Mouse (Mus musculus) heart, adult 2 months (tissue): ENCODE results near the gene Ints14. TPM values are rescaled to one million over a fixed set of nuclear protein-coding genes. Genes with fewer than 3 reads are reported as not detected.
"Not testable (repeated sequence)": the region's sequence is repeated elsewhere in the genome, so short reads cannot be mapped to it uniquely, and the experiment has no call there.

Experiments used
- DNase-seq, 2 experiments: peaks; one replicate each; pipeline ENCODE4 v3.0.0; 2021
- H3K27ac ChIP-seq: fragments of 200-600 bp; 2 replicates; pipeline ENCODE4 v1.8.1; 2022
- H3K27me3 ChIP-seq: fragments of 200-500 bp; 2 replicates; pipeline ENCODE4 v1.6.1; 2012; ENCODE audit warnings: mild to moderate bottlenecking, low read length, inconsistent platforms, mixed read lengths; ENCODE audit not compliant: control insufficient read depth, insufficient read depth
- H3K36me3 ChIP-seq: fragments of 200-500 bp; 2 replicates; pipeline ENCODE4 v1.6.1; 2012; ENCODE audit warnings: low read length, inconsistent platforms; ENCODE audit not compliant: control insufficient read depth, insufficient read depth
- H3K4me1 ChIP-seq: fragments of 200-500 bp; 2 replicates; pipeline ENCODE4 v1.6.1; 2011; ENCODE audit warnings: low read length; ENCODE audit not compliant: control insufficient read depth, insufficient read depth
- H3K4me3 ChIP-seq: fragments of 200-600 bp; 2 replicates; pipeline ENCODE4 v1.8.1; 2022
- H3K79me2 ChIP-seq: fragments of 200-500 bp; replicated peaks from 2 replicates; pipeline ENCODE4 v1.6.1; 2012; ENCODE audit warnings: mild to moderate bottlenecking, inconsistent platforms, low read length, moderate library complexity, mixed read lengths; ENCODE audit not compliant: control insufficient read depth, insufficient read depth
- H3K9ac ChIP-seq: fragments of 200-500 bp; 2 replicates; pipeline ENCODE4 v1.6.1; 2012; ENCODE audit warnings: low read depth, mild to moderate bottlenecking, control low read depth, inconsistent platforms, low read length, mixed read lengths
- CTCF ChIP-seq: fragments of 200-600 bp; IDR thresholded peaks from 2 replicates; pipeline ENCODE4 v1.8.1; 2022; ENCODE audit warnings: antibody characterized with exemption, mild to moderate bottlenecking, moderate library complexity
- EP300 ChIP-seq: fragments of 200-500 bp; IDR thresholded peaks from 2 replicates; pipeline ENCODE4 v1.6.1; 2011; ENCODE audit warnings: low read depth, low read length, control low read depth; ENCODE audit not compliant: insufficient read depth
- POLR2A ChIP-seq: fragments of 200-500 bp; IDR thresholded peaks from 2 replicates; pipeline ENCODE4 v1.6.1; 2011; ENCODE audit warnings: mild to moderate bottlenecking, low read depth, low read length, control low read depth; ENCODE audit not compliant: insufficient read depth
- WGBS: fragments of 180-500 bp; shearing (Covaris S2); methylation state at CpG from one replicate; pipeline ENCODE4 v1.1.7; 2018; 5-methylcytosine and 5-hydroxymethylcytosine counted together
- intact Hi-C: fragments of 180-260 bp; cut with DNase I; formaldehyde crosslinking; loops from one replicate; pipeline ENCODE4 v1.15.1; 2025
- polyA plus RNA-seq: library from polyadenylated mRNA; depleted of rRNA; stranded (reverse); fragments of >200 nt; gene quantifications from 2 replicates; pipeline ENCODE4 v1.2.3, GENCODE M21; 2012
- total RNA-seq, 2 experiments: library from RNA; stranded (reverse); gene quantifications; 2 replicates each; pipeline ENCODE4 v1.2.3; 2021

Gene Ints14
- total and polyA plus RNA-seq, 3 experiments: 11.0 to 15.3 (median 14.0) TPM

DNA sequence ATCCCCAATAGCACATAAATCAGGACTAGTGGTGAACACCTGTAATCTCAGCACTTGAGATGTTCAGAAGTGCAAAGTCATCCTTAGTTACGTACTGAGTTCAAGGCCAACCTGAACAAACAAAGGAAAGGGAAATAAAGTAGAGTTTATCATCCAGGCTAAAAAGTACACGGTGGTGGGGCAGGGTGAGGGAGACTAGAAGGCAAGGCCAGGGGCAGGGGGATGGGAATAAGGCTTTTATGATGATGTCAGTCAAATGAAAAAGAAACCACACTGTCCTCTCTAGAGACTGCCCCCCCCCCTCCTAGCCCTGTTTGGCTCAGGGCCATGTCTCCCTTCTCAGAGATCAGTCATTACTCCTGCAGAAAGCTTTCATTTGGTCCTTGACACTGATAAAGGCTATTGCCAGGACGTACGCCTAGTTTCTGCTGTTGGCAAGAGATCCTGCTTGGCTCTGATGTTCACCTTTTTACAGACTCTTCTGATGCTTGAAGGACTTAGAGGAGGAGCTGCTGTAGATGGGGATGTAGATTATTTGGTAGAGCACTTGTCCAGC, 62.0 kb downstream of the Ints14 start:
- Histone ChIP-seq H3K79me2 (peaks cover 4% of the 10 kb centered on the region; the same call in 1 of the 2 replicates), H3K4me3 (no peak overlapping the region), H3K4me1 (peaks cover 5% of the 10 kb centered on the region), H3K27ac (no peak overlapping the region), H3K9ac (no peak overlapping the region), H3K36me3 (no peaks in the 10 kb centered on the region), H3K27me3 (no peaks in the 10 kb centered on the region)
- intact Hi-C loops: loop anchor here (1.0 to 10.0 kb wide), 2 partner anchors 10 to 218 kb away; partner anchors contain the start of gene Dpp8
- DNase-seq: no peak
- 59% methylated on average over 4 of the region's 4 CpGs for WGBS
- TF ChIP-seq POLR2A (no peak), EP300 (no peak)

DNA sequence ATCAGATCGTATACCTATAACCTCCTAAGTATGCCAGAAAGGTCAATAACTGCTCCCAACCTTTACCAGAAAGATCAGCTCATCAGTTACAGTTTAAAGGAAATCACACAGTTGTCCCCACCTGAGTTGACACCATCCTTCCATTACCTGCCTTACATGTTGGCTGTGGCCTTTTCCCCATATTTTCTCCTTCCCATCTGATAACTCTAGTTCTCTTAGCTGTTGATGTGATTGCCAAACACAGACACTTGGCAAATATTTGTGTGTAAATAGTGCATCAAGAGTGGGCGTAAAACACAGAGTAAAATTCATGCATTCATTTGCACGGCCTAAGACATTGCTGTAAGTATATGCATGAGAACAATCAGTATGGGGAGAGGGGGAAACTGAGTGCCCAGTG, 62.7 kb downstream of the Ints14 start:
- no peaks in the 10 kb centered on the region for H3K36me3 ChIP-seq
- DNase-seq: no peak
- no peaks in the 10 kb centered on the region for H3K27me3 ChIP-seq
- peaks cover 5% of the 10 kb centered on the region for H3K4me1 ChIP-seq
- peaks cover 4% of the 10 kb centered on the region; the same call in 1 of the 2 replicates for H3K79me2 ChIP-seq
- 96% methylated on average over 3 of the region's 3 CpGs for WGBS
- no peak overlapping the region for H3K9ac ChIP-seq
- H3K4me3 ChIP-seq: no peak overlapping the region
- intact Hi-C loops: loop anchor here (10.0 kb wide), 1 partner anchor 219 kb away; no protein-coding TSS in a partner anchor
- no peak for TF ChIP-seq EP300
- no peak for TF ChIP-seq CTCF
- no peak for TF ChIP-seq POLR2A
- H3K27ac ChIP-seq: no peak overlapping the region

DNA sequence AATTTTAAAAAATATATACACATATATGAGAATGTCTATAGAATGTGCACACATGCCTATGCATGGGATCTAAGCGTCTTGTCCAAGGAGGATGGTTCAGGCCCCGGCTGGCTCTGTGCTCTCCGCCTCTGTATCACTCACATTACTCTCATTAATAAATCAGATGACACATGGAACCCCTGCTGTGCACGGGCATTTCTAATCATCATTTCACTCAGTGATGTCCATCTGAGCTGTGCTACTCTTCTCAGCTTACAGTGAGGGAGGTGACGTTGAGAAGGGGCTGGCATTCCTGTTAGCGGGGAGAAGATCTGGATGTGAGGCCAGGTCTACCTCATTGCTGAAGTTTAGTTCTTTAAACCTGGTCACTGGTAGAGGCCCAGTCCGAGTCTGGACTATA, 66.5 kb downstream of the Ints14 start:
- no peak for TF ChIP-seq POLR2A
- no peak for TF ChIP-seq EP300
- no peak for TF ChIP-seq CTCF
- H3K27me3 ChIP-seq: no peaks in the 10 kb centered on the region
- intact Hi-C loops: loop anchor here (10.0 kb wide), 1 partner anchor 222 kb away; no protein-coding TSS in a partner anchor
- H3K4me1 ChIP-seq: peaks cover 2% of the 10 kb centered on the region; the same call in 1 of the 2 replicates
- DNase-seq: no peak
- 81% methylated on average over 7 of the region's 7 CpGs for WGBS
- no peak overlapping the region for H3K27ac ChIP-seq
- no peak overlapping the region for H3K9ac ChIP-seq
- H3K4me3 ChIP-seq: no peak overlapping the region
- H3K36me3 ChIP-seq: no peaks in the 10 kb centered on the region
- H3K79me2 ChIP-seq: no peaks in the 10 kb centered on the region

DNA sequence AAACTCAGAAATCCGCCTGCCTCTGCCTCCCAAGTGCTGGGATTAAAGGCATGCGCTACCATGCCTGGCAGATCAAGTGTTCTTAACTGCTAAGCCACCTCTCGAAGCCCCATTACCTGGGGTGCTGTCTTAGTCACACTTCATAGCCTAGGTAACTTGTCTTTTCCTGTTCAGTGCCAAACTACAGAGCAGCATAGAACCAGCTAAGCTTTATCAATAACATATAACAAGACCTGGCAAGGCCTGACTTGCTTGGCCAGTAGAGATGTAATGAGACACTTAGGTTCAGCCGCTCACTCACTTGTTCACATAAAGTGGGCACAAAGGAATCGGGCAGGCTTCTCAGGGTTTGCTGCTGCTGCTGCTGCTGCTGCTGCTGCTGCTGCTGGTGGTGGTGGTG, 67.6 kb downstream of the Ints14 start:
- Histone ChIP-seq H3K36me3 (no peaks in the 10 kb centered on the region), H3K27me3 (no peaks in the 10 kb centered on the region), H3K79me2 (no peaks in the 10 kb centered on the region), H3K27ac (no peak overlapping the region), H3K9ac (no peak overlapping the region), H3K4me1 (no peaks in the 10 kb centered on the region; the same call in 1 of the 2 replicates), H3K4me3 (no peak overlapping the region)
- WGBS: 93% methylated on average over 5 of the region's 5 CpGs
- no peak for DNase-seq
- no peak for TF ChIP-seq CTCF
- intact Hi-C loops: loop anchor here (10.0 kb wide), 1 partner anchor 224 kb away; no protein-coding TSS in a partner anchor

DNA sequence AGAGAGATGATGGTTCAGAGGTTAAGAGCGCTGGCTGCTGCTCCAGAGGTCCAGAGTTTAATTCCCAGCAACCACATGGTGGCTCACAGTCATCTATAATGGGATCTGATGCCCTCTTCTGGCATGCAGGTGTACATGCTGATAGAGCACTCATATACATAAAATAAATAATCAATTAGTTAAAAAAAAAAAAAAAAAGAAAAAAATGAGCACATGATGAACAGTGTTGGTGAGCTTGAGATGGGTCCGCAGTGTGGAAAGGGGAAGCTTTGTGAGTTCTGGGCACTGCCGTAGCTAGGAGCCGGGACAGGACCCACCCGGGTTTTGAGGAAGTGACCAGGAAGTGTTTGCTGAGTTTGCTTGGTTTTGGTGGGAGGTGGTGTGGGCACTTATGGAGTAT, 70.7 kb downstream of the Ints14 start:
- not testable (repeated sequence) for H3K27me3 ChIP-seq, H3K4me1 ChIP-seq, H3K27ac ChIP-seq, H3K36me3 ChIP-seq, H3K9ac ChIP-seq, H3K4me3 ChIP-seq, H3K79me2 ChIP-seq
- peak; percentile 23; the same call in 1 of the 2 replicates for TF ChIP-seq CTCF
- intact Hi-C loops: loop anchor here (5.0 kb wide), 3 partner anchors 91 to 294 kb away; partner anchors contain the start of gene Rab11a
- peak in 1 of 2 experiments; percentile 48 for DNase-seq
- 55% methylated on average over 5 of the region's 5 CpGs for WGBS

DNA sequence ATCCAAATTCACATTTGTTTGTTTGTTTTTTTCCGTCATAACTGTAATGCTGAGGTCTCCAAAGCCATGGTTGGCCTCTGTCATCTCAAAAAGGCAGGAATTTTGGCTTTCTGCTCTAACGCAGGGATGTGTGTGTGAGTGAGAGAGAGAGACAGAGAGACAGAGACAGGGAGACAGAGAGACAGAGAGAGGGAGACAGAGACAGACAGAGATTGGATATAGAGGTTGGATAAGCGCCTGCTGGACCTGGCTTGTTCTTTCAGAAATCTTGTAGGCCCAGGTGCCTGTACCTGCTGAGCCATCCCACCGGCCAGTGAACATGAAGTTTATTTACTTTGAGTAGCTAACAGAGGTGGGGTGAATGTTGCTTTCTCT, 71.2 kb downstream of the Ints14 start:
- Histone ChIP-seq H3K27ac (peak overlapping the region; percentile 99), H3K4me1 (peaks cover 3% of the 10 kb centered on the region; the same call in 1 of the 2 replicates)

More for the DNA sequence above, 71.2 kb downstream of the Ints14 start:
- TF ChIP-seq EP300: no peak
- TF ChIP-seq POLR2A: no peak
- no peak for TF ChIP-seq CTCF
- H3K9ac ChIP-seq: no peak overlapping the region
- H3K27me3 ChIP-seq: no peaks in the 10 kb centered on the region
- peak overlapping the region; percentile 95 for H3K4me3 ChIP-seq
- no peak for DNase-seq
- no peaks in the 10 kb centered on the region; the same call in 1 of the 2 replicates for H3K79me2 ChIP-seq
- peaks cover 12% of the 10 kb centered on the region for H3K36me3 ChIP-seq
- intact Hi-C loops: loop anchor here (1.0 to 5.0 kb wide), 4 partner anchors 10 to 295 kb away; partner anchors contain the start of gene Rab11a
- WGBS: 42% methylated on average over 4 of the region's 4 CpGs
